Mouse (Mus musculus) spleen, adult 2 months (tissue): ENCODE measurements at regions not wholly inside any gene's neighbourhood (a gene's known extent, or its start where the extent isn't known, plus 50 kb on each side); places are given as distances from the start of the nearest gene placed in this dataset.

Source experiments
- CTCF ChIP-seq: fragments of 200-500 bp; IDR thresholded peaks from 2 replicates; pipeline ENCODE4 v1.5.1; 2011; ENCODE audit warnings: mild to moderate bottlenecking, inconsistent platforms; ENCODE audit not compliant: insufficient read depth, insufficient read length, insufficient replicate concordance; ENCODE audit errors: extremely low read depth
- POLR2A ChIP-seq: fragments of 200-500 bp; IDR thresholded peaks from 2 replicates; pipeline ENCODE4 v1.6.1; 2011; ENCODE audit warnings: low read depth, low read length, inconsistent platforms

DNA sequence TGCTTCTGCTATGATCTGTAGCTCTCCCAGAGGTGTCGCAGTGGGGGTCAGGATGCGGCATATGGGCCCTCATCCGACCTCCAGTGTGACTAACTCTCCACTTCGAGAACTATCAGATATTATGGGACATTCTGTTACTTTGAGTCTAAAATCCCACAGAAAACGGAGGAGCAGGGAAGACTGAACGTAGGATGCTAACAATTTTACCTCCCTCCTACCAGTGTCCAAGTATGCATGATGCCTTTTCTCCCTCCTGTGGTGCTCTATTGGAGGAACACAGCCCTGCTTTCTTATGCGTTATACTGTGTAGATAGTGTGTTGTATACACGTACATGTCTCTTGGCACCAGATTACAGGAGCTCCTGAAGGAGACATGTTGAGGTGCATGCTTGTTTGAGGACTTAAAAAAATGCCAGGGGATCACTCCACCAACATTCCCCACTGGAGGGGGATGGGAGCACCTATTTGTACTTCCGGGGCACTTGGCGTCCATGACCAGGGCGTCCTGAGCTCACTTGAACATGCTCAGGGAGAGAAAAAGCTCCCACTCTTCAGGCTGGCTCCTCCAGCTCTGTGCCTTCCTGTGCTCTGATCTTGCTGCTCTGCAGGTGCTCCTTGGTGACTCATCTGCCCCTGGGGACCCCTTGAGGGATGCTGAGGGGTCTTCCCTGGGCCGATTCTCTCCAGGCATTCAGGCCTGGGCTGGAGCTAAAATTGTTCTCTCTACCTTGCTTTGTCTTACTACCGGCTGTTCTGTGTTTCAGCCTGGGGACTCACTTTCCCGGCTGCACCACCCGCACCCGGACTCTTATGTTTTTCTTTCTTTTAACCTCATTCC is 73.6 kb upstream of the Bod1 start:
- TF ChIP-seq CTCF, result no peak
- TF ChIP-seq POLR2A, result no peak
